Mouse (Mus musculus): ENCODE results near the gene Rcn1. TPM values are rescaled to one million over a fixed set of nuclear protein-coding genes. Genes with fewer than 3 reads are reported as not detected.

The Rcn1 gene
- polyA plus RNA-seq, 1 experiment from 2014 or later, result 6.3 TPM

DNA sequence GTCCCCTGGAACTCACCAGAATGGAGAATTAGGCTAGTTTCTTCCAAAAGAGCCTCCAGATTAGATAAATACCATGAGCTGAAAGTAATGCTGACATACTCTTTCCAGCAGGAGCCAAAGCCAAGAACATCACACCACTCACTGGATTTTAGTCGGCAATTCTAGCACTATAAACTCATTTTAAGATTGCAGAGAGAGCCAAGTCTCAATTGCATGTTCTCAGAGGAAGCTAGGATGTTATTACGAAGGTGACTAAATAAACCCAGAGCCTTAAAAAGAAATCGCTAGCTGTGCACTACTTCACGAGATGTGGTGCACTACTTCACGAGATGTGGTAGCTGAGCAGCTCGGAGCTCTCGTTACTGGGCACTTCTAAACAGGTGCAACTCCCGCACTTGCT, 16.1 kb downstream of the Rcn1 start:
- no peaks in the 10 kb centered on the region for H3K79me2 ChIP-seq (ENCODE audit: inconsistent target)
- H3K4me3 ChIP-seq (ENCODE audit: inconsistent target), result no peak overlapping the region
- WGBS (ENCODE audit: missing documents), result 96% methylated on average over 8 of the region's 8 CpGs
- H3K36me3 ChIP-seq (ENCODE audit: inconsistent target), result no peaks in the 10 kb centered on the region
- no peak overlapping the region for H3K27ac ChIP-seq

DNA sequence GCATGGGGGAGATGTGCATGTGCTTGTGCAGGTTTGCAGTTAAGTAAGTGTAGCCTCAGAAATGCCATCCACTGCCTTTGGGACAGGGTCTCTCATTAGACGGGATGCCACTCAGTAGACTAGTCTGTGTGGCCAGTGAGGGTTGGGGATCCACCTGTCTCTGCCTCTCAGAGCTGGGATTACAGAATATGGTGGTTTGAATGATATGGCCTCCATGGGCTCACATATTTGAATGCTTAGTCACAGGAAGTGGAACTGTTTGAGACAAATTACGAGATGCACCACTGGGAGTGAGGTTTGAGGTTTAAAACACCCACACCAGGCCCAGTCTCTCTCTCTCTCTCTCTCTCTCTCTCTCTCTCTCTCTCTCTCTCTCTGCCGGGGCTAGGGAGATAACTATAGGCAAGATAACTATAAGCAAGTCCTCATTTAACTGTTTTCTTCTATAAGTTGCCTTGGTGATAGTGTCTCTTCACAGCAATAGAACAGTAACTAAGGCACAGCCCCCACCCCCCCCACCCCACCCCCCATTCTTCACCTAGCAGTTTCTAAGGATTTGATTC, 18.3 kb downstream of the Rcn1 start:
- Histone ChIP-seq H3K4me3 (ENCODE audit: inconsistent target) (no peak overlapping the region), H3K79me2 (ENCODE audit: inconsistent target) (no peaks in the 10 kb centered on the region), H3K36me3 (ENCODE audit: inconsistent target) (no peaks in the 10 kb centered on the region), H3K27ac (no peak overlapping the region)
- WGBS (ENCODE audit: missing documents), result 91% methylated on average over 2 of the region's 3 CpGs

DNA sequence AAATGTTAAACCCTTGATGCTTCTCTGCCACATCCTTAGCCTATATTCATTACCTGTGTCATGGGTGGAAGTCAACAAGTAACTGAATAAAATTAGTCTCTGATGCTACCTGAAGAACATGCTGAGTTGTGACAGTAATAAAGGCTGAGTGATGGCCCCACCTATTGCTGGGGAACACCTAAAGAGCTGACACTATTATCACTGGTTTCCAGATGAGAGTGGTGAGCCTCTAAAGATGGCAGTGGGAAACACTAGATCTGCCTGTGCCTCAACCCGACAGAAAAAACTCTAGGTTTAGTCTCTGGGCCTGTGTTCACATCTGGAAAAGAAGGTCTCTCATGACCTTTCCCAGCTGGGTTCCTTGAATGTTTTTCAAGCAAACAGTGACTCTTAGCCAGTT, 19.4 kb downstream of the Rcn1 start:
- Histone ChIP-seq H3K4me3 (ENCODE audit: inconsistent target) (no peak overlapping the region), H3K36me3 (ENCODE audit: inconsistent target) (no peaks in the 10 kb centered on the region), H3K79me2 (ENCODE audit: inconsistent target) (no peaks in the 10 kb centered on the region), H3K27ac (no peak overlapping the region)
- 88% methylated on average over 1 of the region's 1 CpGs for WGBS (ENCODE audit: missing documents)

DNA sequence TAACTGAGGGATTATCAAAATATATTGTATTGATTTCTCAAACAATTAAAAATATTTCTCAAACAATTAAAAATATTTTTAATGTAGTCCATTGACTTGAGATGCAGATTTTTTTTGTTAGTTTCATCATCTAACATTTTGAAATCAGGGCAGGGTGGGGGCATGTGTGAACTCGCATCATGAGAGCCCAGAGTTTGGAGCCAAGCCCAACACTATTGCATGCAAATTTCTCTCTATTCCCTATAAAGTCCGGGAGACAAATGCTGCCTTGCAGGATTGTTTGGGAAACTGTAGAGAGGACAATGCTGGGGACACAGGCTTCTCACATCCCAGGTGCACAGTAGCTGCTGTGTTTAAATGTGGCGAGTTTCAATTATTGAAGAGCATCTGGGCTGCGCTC, 23.4 kb downstream of the Rcn1 start:
- no peaks in the 10 kb centered on the region for H3K36me3 ChIP-seq (ENCODE audit: inconsistent target)
- no peak overlapping the region for H3K27ac ChIP-seq
- 83% methylated on average over 4 of the region's 4 CpGs for WGBS (ENCODE audit: missing documents)
- no peaks in the 10 kb centered on the region for H3K79me2 ChIP-seq (ENCODE audit: inconsistent target)
- H3K4me3 ChIP-seq (ENCODE audit: inconsistent target), result no peak overlapping the region

DNA sequence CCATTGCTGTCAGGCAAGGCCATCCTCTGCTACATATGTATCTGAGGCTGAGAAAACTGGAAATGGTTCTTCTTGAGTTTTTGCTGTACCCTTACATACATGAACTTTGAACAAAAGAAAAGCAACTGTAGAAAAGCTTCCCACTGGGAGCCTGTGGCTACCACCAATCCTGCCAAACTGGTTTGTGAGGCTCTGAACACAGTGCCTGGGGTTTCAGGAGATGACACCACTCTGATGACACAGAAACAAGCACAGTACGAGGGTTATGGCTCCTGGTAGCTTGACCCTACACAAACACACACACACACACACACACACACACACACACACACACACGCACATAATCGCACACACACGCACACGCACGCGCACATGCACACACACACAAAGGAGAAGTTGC, 23.9 kb downstream of the Rcn1 start:
- WGBS (ENCODE audit: missing documents), result 82% methylated on average over 4 of the region's 7 CpGs
- H3K4me3 ChIP-seq (ENCODE audit: inconsistent target), result no peak overlapping the region
- no peaks in the 10 kb centered on the region for H3K79me2 ChIP-seq (ENCODE audit: inconsistent target)
- H3K27ac ChIP-seq, result no peak overlapping the region
- H3K36me3 ChIP-seq (ENCODE audit: inconsistent target), result no peaks in the 10 kb centered on the region

DNA sequence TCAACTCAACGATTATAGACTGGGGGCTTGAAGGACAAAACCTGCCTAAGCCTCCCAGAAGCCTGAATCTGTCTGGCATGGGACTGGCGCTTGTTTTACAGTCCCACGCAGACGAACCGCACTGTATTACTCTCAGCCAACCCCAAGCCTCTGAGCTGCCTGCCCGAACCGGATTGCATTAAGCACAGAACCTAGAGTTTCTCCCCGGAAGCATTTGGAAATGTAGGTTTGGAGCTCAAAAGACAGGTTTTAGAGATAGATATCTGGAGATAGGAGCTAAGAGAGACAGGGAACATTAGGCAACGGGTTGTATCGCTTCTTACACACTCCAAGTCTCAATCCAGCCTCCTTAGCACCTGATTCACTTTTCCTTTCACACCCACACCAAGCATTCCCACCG, 25.5 kb downstream of the Rcn1 start:
- WGBS (ENCODE audit: missing documents), result 88% methylated on average over 11 of the region's 11 CpGs
- no peaks in the 10 kb centered on the region for H3K36me3 ChIP-seq (ENCODE audit: inconsistent target)
- no peak overlapping the region for H3K27ac ChIP-seq
- H3K79me2 ChIP-seq (ENCODE audit: inconsistent target), result no peaks in the 10 kb centered on the region
- H3K4me3 ChIP-seq (ENCODE audit: inconsistent target), result no peak overlapping the region

DNA sequence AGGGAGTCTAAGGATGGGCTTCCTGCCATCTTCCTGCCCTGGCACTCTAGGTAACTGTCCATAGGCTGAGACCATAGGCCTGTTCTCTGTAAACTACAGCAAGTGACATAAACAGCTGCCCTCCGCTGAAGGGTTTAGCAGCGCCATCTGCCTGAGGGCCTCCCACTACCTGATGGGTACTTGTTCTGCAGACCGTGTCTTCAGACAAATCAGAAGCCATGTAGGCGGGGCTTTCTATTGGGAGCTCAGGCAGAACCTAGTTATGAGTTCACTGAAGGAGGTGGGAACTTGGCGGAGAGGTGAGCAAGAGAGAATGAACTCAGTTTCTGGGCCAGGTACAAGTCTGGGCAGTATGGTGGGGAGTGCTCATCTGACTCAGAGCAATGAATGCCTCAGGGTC, 26.4 kb downstream of the Rcn1 start:
- 91% methylated on average over 5 of the region's 5 CpGs for WGBS (ENCODE audit: missing documents)
- H3K27ac ChIP-seq, result no peak overlapping the region
- no peaks in the 10 kb centered on the region for H3K79me2 ChIP-seq (ENCODE audit: inconsistent target)
- H3K36me3 ChIP-seq (ENCODE audit: inconsistent target), result no peaks in the 10 kb centered on the region
- H3K4me3 ChIP-seq (ENCODE audit: inconsistent target), result no peak overlapping the region

DNA sequence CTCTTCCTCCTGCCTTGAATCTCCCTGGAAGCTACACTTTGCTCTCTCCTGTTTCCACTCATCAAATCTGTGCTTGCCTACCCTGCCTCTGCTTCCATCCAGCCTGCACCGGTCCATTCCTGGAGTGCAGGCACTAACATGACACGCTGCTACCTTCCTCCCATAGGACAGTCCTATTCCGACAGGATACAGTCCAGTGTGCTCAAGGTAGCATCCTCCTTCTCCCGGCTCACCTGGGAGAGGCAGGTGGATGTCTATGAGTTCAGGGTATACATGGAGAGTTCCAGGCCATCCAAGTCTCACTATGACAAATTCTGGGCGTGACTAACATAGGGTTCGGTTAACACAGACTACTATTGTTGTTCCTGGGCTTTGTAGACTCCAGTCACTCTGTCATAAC, 27.0 kb downstream of the Rcn1 start:
- WGBS (ENCODE audit: missing documents), result 93% methylated on average over 6 of the region's 6 CpGs
- no peaks in the 10 kb centered on the region for H3K36me3 ChIP-seq (ENCODE audit: inconsistent target)
- H3K79me2 ChIP-seq (ENCODE audit: inconsistent target), result no peaks in the 10 kb centered on the region
- H3K27ac ChIP-seq, result no peak overlapping the region
- no peak overlapping the region for H3K4me3 ChIP-seq (ENCODE audit: inconsistent target)

DNA sequence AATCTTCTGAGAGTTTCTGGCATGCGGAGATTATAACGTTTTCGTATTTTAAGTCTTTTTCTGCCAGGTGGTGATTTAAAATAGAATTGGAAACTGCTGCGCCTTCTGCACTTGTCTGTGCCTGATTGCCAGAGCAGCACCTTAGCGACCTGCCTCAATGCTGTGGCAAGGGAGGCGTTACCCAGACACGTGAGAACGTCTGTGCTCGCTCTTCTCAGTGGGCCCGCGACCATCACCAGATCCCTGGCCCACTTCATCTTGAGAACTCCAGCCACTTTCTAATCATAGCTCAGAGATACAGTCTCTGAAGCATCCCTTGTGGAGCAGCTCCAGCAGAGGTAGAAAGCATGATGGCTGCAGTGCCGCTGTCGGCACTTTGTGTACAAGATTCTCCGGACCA, 28.4 kb downstream of the Rcn1 start:
- WGBS (ENCODE audit: missing documents), result 55% methylated on average over 14 of the region's 14 CpGs

DNA sequence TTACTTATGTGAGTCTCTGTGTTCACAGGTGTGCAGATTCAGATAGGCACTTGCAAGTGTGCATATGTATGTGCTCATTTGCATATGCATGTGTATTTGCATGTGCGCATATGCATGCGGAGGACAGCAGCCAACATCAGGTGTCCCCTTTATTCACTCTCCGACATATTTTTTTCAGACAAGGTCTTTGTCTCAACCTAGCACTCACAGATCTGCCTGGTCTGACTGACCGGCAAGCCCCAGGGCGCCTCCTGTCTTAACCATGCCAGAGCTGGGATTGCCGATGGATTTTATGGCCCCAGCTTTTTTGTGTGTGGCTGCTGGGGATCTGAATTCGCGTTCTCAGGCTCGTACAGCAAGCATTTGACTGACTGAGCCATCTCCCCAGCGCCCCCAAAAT, 28.9 kb downstream of the Rcn1 start:
- H3K79me2 ChIP-seq (ENCODE audit: inconsistent target), result no peaks in the 10 kb centered on the region
- no peak overlapping the region for H3K27ac ChIP-seq
- 49% methylated on average over 10 of the region's 10 CpGs for WGBS (ENCODE audit: missing documents)
- no peak overlapping the region for H3K4me3 ChIP-seq (ENCODE audit: inconsistent target)
- H3K36me3 ChIP-seq (ENCODE audit: inconsistent target), result no peaks in the 10 kb centered on the region

More for the DNA sequence above, 28.4 kb downstream of the Rcn1 start:
- H3K36me3 ChIP-seq (ENCODE audit: inconsistent target), result no peaks in the 10 kb centered on the region
- H3K27ac ChIP-seq, result no peak overlapping the region
- H3K79me2 ChIP-seq (ENCODE audit: inconsistent target), result no peaks in the 10 kb centered on the region
- H3K4me3 ChIP-seq (ENCODE audit: inconsistent target), result no peak overlapping the region

DNA sequence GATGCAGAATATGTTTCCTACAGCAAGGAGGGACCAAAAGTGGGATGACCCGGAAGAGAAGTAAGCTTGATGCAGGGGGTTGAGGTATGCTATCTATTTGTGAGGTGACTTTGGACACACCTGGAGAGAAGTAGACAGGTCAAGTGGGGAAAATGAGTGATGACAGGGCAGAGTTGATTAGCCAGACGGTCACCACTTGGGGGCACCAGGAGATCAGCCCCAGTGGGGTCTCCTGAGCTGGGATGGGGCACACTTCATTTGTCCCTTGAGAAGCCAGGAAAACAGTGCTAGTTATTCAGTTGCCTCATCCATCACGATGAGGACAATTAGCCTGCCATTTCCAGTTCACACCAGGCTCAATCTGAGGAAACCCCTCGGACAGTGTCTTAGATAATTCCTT, 31.5 kb downstream of the Rcn1 start:
- H3K4me3 ChIP-seq (ENCODE audit: inconsistent target), result no peak overlapping the region
- H3K36me3 ChIP-seq (ENCODE audit: inconsistent target), result no peaks in the 10 kb centered on the region
- H3K27ac ChIP-seq, result no peak overlapping the region
- no peaks in the 10 kb centered on the region for H3K79me2 ChIP-seq (ENCODE audit: inconsistent target)
- WGBS (ENCODE audit: missing documents), result 59% methylated on average over 4 of the region's 4 CpGs

DNA sequence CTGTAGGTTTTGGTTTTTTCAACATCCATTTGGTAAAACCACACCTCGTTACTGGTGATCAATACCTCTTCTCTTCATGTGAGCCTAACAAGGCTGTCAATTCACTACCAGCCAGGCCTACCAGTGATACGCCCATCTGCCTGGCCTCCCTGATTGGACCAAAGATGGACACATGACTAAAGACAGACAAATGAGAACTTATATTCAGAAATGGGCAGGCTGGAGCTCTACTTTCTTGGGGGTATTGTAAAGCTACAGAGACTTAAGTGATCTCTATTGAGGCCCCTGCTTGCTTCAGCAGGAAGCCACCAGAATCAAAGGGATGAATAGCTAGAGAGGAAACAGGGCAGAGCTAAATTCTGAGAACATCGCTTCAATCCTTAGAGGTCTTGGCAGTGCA, 41.1 kb downstream of the Rcn1 start:
- WGBS (ENCODE audit: missing documents), result 97% methylated on average over 3 of the region's 3 CpGs
- H3K36me3 ChIP-seq (ENCODE audit: inconsistent target), result no peaks in the 10 kb centered on the region
- no peak overlapping the region for H3K4me3 ChIP-seq (ENCODE audit: inconsistent target)
- H3K79me2 ChIP-seq (ENCODE audit: inconsistent target), result no peaks in the 10 kb centered on the region
- no peak overlapping the region for H3K27ac ChIP-seq

DNA sequence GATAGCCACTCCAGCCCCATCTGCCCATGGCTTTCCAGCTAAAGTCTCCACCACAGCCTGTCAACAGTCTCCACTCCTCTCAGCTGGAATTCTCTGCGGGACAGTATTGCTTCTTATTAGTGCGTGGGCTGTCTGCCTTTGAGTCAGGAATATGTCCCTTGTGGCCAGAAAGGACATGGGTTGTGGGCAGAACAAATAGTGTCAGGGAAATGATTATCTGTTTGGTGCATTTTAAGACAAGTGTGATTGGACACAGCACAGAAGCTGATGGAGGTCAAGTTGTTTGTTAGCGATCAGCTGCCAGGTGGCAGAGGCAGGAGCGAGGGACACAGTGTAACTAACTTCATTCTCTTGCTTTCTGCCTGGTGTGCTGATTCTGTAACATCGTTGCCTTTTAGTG, 42.3 kb downstream of the Rcn1 start:
- H3K27ac ChIP-seq, result no peak overlapping the region
- H3K79me2 ChIP-seq (ENCODE audit: inconsistent target), result no peaks in the 10 kb centered on the region
- 88% methylated on average over 5 of the region's 5 CpGs for WGBS (ENCODE audit: missing documents)
- H3K4me3 ChIP-seq (ENCODE audit: inconsistent target), result no peak overlapping the region
- H3K36me3 ChIP-seq (ENCODE audit: inconsistent target), result no peaks in the 10 kb centered on the region

DNA sequence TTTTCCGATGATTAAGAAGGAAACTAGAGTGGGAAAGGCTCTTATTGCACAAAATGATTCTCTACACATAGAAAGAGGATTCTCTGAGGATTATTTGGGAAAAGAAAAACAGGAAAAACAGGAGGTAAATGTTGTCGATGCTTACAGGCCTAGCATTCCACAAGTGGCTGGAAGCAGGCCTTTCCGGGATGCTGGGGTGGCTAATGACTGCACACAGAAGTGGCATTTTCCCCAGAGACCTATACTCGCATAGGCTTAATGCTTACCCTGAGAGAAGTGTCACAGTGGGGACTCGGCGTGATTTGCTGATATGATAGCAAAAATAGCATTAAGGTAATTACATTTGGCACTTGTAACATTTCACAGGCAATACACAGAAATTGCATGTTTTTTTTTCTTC, 50.2 kb downstream of the Rcn1 start:
- no peak overlapping the region for H3K27ac ChIP-seq
- H3K79me2 ChIP-seq (ENCODE audit: inconsistent target), result no peaks in the 10 kb centered on the region
- no peaks in the 10 kb centered on the region for H3K36me3 ChIP-seq (ENCODE audit: inconsistent target)
- 83% methylated on average over 6 of the region's 6 CpGs for WGBS (ENCODE audit: missing documents)
- no peak overlapping the region for H3K4me3 ChIP-seq (ENCODE audit: inconsistent target)

DNA sequence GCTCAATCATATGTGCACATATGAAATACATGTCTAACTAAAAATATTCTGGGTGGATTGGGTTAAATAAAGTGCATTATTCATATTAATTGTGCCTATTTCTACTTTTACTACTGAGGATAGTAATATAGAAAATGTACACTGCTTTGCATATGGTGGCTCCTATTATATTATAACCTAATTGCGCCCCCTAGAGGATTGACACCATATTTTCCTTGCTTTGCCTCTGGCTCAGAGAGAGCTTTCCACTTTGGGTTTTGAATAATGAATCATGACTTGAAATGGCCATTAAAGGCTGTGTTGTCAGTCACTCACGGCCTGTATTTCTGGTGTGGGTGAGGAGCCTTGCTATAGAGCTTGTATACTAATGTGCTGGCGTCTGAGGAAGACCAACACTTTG, 59.1 kb downstream of the Rcn1 start:
- no peaks in the 10 kb centered on the region for H3K36me3 ChIP-seq (ENCODE audit: inconsistent target)
- no peak overlapping the region for H3K4me3 ChIP-seq (ENCODE audit: inconsistent target)
- H3K27ac ChIP-seq, result no peak overlapping the region
- WGBS (ENCODE audit: missing documents), result 58% methylated on average over 3 of the region's 3 CpGs
- no peaks in the 10 kb centered on the region for H3K79me2 ChIP-seq (ENCODE audit: inconsistent target)

DNA sequence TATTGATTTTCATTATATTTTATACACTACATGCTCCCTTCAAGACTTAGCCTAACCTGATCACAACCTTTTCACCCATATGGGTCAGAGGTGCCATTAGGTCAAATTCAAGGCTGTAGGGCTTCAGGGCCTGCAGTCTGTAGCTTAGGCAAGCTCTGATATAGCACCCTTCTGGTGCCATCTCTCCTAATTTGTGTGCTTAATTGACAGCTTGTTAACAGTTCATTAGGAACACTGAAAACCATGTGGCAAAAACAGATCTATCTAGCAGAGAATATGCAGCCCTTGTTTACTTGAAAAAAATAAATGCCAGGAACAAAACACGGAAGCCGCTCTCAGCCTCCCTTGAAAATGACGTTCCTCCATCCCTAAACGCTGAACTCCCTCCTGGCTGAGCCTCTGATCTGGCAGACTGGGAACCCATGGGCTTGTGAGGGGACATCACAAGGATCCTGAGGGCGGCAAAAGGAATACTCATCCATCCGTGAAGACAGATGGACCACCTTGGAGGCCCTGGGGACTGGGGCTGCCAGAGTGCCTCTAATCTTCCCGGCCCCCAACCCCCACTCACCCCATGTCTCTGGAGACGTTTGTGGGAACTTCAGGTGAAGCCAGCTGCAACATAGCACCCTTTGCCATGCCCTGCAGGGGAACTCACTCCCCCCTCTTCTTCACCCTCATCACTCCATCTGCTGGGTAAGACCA, 61.8 kb downstream of the Rcn1 start:
- no peaks in the 10 kb centered on the region for H3K36me3 ChIP-seq (ENCODE audit: inconsistent target)

More for the DNA sequence above, 61.8 kb downstream of the Rcn1 start:
- Histone ChIP-seq H3K4me3 (ENCODE audit: inconsistent target) (no peak overlapping the region), H3K27ac (no peak overlapping the region), H3K79me2 (ENCODE audit: inconsistent target) (no peaks in the 10 kb centered on the region)
- 88% methylated on average over 8 of the region's 8 CpGs for WGBS (ENCODE audit: missing documents)

All from macrophage (primary cell).